Mouse (Mus musculus): Measurements from ENCODE around the gene Susd6. TPM values are rescaled to one million over a fixed set of nuclear protein-coding genes. Genes with fewer than 3 reads are reported as not detected.

The Susd6 gene
- polyA plus RNA-seq, 1 experiment from 2014 or later: 23.3 TPM

- Histone ChIP-seq H3K9ac (ENCODE audit: low read length) (no peak overlapping the region), H3K36me3 (ENCODE audit: control insufficient read depth, insufficient read depth, low read length) (no peaks in the 10 kb centered on the region), H3K9me3 (ENCODE audit: control insufficient read depth, low read length) (no peaks in the 10 kb centered on the region), H3K4me3 (ENCODE audit: low read depth, low read length) (no peak overlapping the region), H3K4me2 (ENCODE audit: low read depth) (no peak overlapping the region), H3K27ac (ENCODE audit: low read depth, low read length) (no peak overlapping the region), H3K27me3 (ENCODE audit: control insufficient read depth, insufficient read depth, low read length) (no peaks in the 10 kb centered on the region), H3K4me1 (ENCODE audit: control insufficient read depth, insufficient read depth, low read length) (0 out of 2 replicates have a peak, but pooled peaks cover 7% of the 10 kb centered on the region)
- DNase-seq (ENCODE audit: low spot score): no peak
- no peak for ATAC-seq (ENCODE audit: insufficient read depth, low FRiP score, low TSS enrichment)
- 78% methylated on average over 2 of the region's 2 CpGs for WGBS
Observed at GRCm38 (mm10) chr12:80843236-80843635, 52.9 kb downstream of the Susd6 start.

- ATAC-seq (ENCODE audit: insufficient read depth, low FRiP score, low TSS enrichment): no peak
- Histone ChIP-seq H3K4me1 (ENCODE audit: control insufficient read depth, insufficient read depth, low read length) (0 out of 2 replicates have a peak, but pooled peaks cover 7% of the 10 kb centered on the region), H3K27ac (ENCODE audit: low read depth, low read length) (no peak overlapping the region), H3K9ac (ENCODE audit: low read length) (no peak overlapping the region), H3K27me3 (ENCODE audit: control insufficient read depth, insufficient read depth, low read length) (no peaks in the 10 kb centered on the region), H3K36me3 (ENCODE audit: control insufficient read depth, insufficient read depth, low read length) (no peaks in the 10 kb centered on the region), H3K9me3 (ENCODE audit: control insufficient read depth, low read length) (no peaks in the 10 kb centered on the region), H3K4me2 (ENCODE audit: low read depth) (no peak overlapping the region), H3K4me3 (ENCODE audit: low read depth, low read length) (no peak overlapping the region)
- no peak for DNase-seq (ENCODE audit: low spot score)
- WGBS: 78% methylated on average over 4 of the region's 4 CpGs
Observed at GRCm38 (mm10) chr12:80843651-80844444, 53.5 kb downstream of the Susd6 start.

- H3K4me3 ChIP-seq (ENCODE audit: low read depth, low read length): no peak overlapping the region
- no peak for ATAC-seq (ENCODE audit: insufficient read depth, low FRiP score, low TSS enrichment)
Observed at GRCm38 (mm10) chr12:80845901-80846300, 55.6 kb downstream of the Susd6 start.

GRCm38 (mm10) chr12:80846861-80847268, 56.6 kb downstream of the Susd6 start:
- H3K9ac ChIP-seq (ENCODE audit: low read length): no peak overlapping the region
- H3K4me2 ChIP-seq (ENCODE audit: low read depth): no peak overlapping the region
- H3K9me3 ChIP-seq (ENCODE audit: control insufficient read depth, low read length): no peaks in the 10 kb centered on the region
- H3K36me3 ChIP-seq (ENCODE audit: control insufficient read depth, insufficient read depth, low read length): no peaks in the 10 kb centered on the region
- H3K4me3 ChIP-seq (ENCODE audit: low read depth, low read length): no peak overlapping the region
- no peak for ATAC-seq (ENCODE audit: insufficient read depth, low FRiP score, low TSS enrichment)
- DNase-seq (ENCODE audit: low spot score): no peak
- WGBS: 83% methylated on average over 1 of the region's 1 CpGs
- H3K4me1 ChIP-seq (ENCODE audit: control insufficient read depth, insufficient read depth, low read length): 0 out of 2 replicates have a peak, but pooled peaks cover 7% of the 10 kb centered on the region
- H3K27me3 ChIP-seq (ENCODE audit: control insufficient read depth, insufficient read depth, low read length): no peaks in the 10 kb centered on the region
- H3K27ac ChIP-seq (ENCODE audit: low read depth, low read length): no peak overlapping the region

More at GRCm38 (mm10) chr12:80845901-80846300, 55.6 kb downstream of the Susd6 start:
- H3K27ac ChIP-seq (ENCODE audit: low read depth, low read length): no peak overlapping the region
- H3K9ac ChIP-seq (ENCODE audit: low read length): no peak overlapping the region
- no peaks in the 10 kb centered on the region for H3K27me3 ChIP-seq (ENCODE audit: control insufficient read depth, insufficient read depth, low read length)
- 92% methylated on average over 1 of the region's 1 CpGs for WGBS
- no peak for DNase-seq (ENCODE audit: low spot score)
- H3K36me3 ChIP-seq (ENCODE audit: control insufficient read depth, insufficient read depth, low read length): no peaks in the 10 kb centered on the region
- no peak overlapping the region for H3K4me2 ChIP-seq (ENCODE audit: low read depth)
- no peaks in the 10 kb centered on the region for H3K9me3 ChIP-seq (ENCODE audit: control insufficient read depth, low read length)
- H3K4me1 ChIP-seq (ENCODE audit: control insufficient read depth, insufficient read depth, low read length): 0 out of 2 replicates have a peak, but pooled peaks cover 7% of the 10 kb centered on the region

- 86% methylated on average over 1 of the region's 1 CpGs for WGBS
- H3K9ac ChIP-seq (ENCODE audit: low read length): no peak overlapping the region
- H3K4me2 ChIP-seq (ENCODE audit: low read depth): no peak overlapping the region
- ATAC-seq (ENCODE audit: insufficient read depth, low FRiP score, low TSS enrichment) (no peak), DNase-seq (ENCODE audit: low spot score) (no peak)
- no peaks in the 10 kb centered on the region for H3K9me3 ChIP-seq (ENCODE audit: control insufficient read depth, low read length)
- H3K4me1 ChIP-seq (ENCODE audit: control insufficient read depth, insufficient read depth, low read length): no peaks in the 10 kb centered on the region
- H3K4me3 ChIP-seq (ENCODE audit: low read depth, low read length): no peak overlapping the region
- no peaks in the 10 kb centered on the region for H3K27me3 ChIP-seq (ENCODE audit: control insufficient read depth, insufficient read depth, low read length)
- no peak overlapping the region for H3K27ac ChIP-seq (ENCODE audit: low read depth, low read length)
- H3K36me3 ChIP-seq (ENCODE audit: control insufficient read depth, insufficient read depth, low read length): no peaks in the 10 kb centered on the region
Observed at GRCm38 (mm10) chr12:80852001-80852400, 61.7 kb downstream of the Susd6 start.

- no peak overlapping the region for H3K4me2 ChIP-seq (ENCODE audit: low read depth)
- 0 out of 2 replicates have a peak, but pooled peaks cover 3% of the 10 kb centered on the region for H3K4me1 ChIP-seq (ENCODE audit: control insufficient read depth, insufficient read depth, low read length)
- no peak overlapping the region for H3K4me3 ChIP-seq (ENCODE audit: low read depth, low read length)
- no peaks in the 10 kb centered on the region for H3K27me3 ChIP-seq (ENCODE audit: control insufficient read depth, insufficient read depth, low read length)
- DNase-seq (ENCODE audit: low spot score): no peak
- no peaks in the 10 kb centered on the region for H3K9me3 ChIP-seq (ENCODE audit: control insufficient read depth, low read length)
- no peak for ATAC-seq (ENCODE audit: insufficient read depth, low FRiP score, low TSS enrichment)
- 80% methylated on average over 3 of the region's 3 CpGs for WGBS
- no peaks in the 10 kb centered on the region for H3K36me3 ChIP-seq (ENCODE audit: control insufficient read depth, insufficient read depth, low read length)
- no peak overlapping the region for H3K27ac ChIP-seq (ENCODE audit: low read depth, low read length)
- no peak overlapping the region for H3K9ac ChIP-seq (ENCODE audit: low read length)
Observed at GRCm38 (mm10) chr12:80853737-80854136, 63.4 kb downstream of the Susd6 start.

- no peak overlapping the region for H3K27ac ChIP-seq (ENCODE audit: low read depth, low read length)
- H3K4me2 ChIP-seq (ENCODE audit: low read depth): no peak overlapping the region
- no peak for ATAC-seq (ENCODE audit: insufficient read depth, low FRiP score, low TSS enrichment)
- no peak overlapping the region for H3K9ac ChIP-seq (ENCODE audit: low read length)
- no peaks in the 10 kb centered on the region for H3K36me3 ChIP-seq (ENCODE audit: control insufficient read depth, insufficient read depth, low read length)
- no peaks in the 10 kb centered on the region for H3K9me3 ChIP-seq (ENCODE audit: control insufficient read depth, low read length)
- H3K27me3 ChIP-seq (ENCODE audit: control insufficient read depth, insufficient read depth, low read length): no peaks in the 10 kb centered on the region
- DNase-seq (ENCODE audit: low spot score): no peak
- 0 out of 2 replicates have a peak, but pooled peaks cover 3% of the 10 kb centered on the region for H3K4me1 ChIP-seq (ENCODE audit: control insufficient read depth, insufficient read depth, low read length)
- 94% methylated on average over 4 of the region's 4 CpGs for WGBS
- H3K4me3 ChIP-seq (ENCODE audit: low read depth, low read length): no peak overlapping the region
Observed at GRCm38 (mm10) chr12:80854671-80855070, 64.4 kb downstream of the Susd6 start.

GRCm38 (mm10) chr12:80855100-80855499, 64.8 kb downstream of the Susd6 start:
- no peak overlapping the region for H3K4me2 ChIP-seq (ENCODE audit: low read depth)
- H3K4me3 ChIP-seq (ENCODE audit: low read depth, low read length): no peak overlapping the region
- H3K4me1 ChIP-seq (ENCODE audit: control insufficient read depth, insufficient read depth, low read length): 0 out of 2 replicates have a peak, but pooled peaks cover 3% of the 10 kb centered on the region
- H3K9me3 ChIP-seq (ENCODE audit: control insufficient read depth, low read length): no peaks in the 10 kb centered on the region
- H3K27me3 ChIP-seq (ENCODE audit: control insufficient read depth, insufficient read depth, low read length): no peaks in the 10 kb centered on the region
- DNase-seq (ENCODE audit: low spot score) (no peak), ATAC-seq (ENCODE audit: insufficient read depth, low FRiP score, low TSS enrichment) (no peak)
- no peaks in the 10 kb centered on the region for H3K36me3 ChIP-seq (ENCODE audit: control insufficient read depth, insufficient read depth, low read length)
- H3K9ac ChIP-seq (ENCODE audit: low read length): no peak overlapping the region
- 94% methylated on average over 2 of the region's 2 CpGs for WGBS
- H3K27ac ChIP-seq (ENCODE audit: low read depth, low read length): no peak overlapping the region

- Histone ChIP-seq H3K9ac (ENCODE audit: low read length) (no peak overlapping the region), H3K36me3 (ENCODE audit: control insufficient read depth, insufficient read depth, low read length) (no peaks in the 10 kb centered on the region), H3K27me3 (ENCODE audit: control insufficient read depth, insufficient read depth, low read length) (no peaks in the 10 kb centered on the region), H3K4me2 (ENCODE audit: low read depth) (no peak overlapping the region), H3K27ac (ENCODE audit: low read depth, low read length) (no peak overlapping the region), H3K4me3 (ENCODE audit: low read depth, low read length) (no peak overlapping the region), H3K4me1 (ENCODE audit: control insufficient read depth, insufficient read depth, low read length) (0 out of 2 replicates have a peak, but pooled peaks cover 3% of the 10 kb centered on the region), H3K9me3 (ENCODE audit: control insufficient read depth, low read length) (no peaks in the 10 kb centered on the region)
- no peak for DNase-seq (ENCODE audit: low spot score)
- whole genome bisulfite sequencing: 10% methylated on average over 1 of the region's 1 CpGs
- no peak for ATAC-seq (ENCODE audit: insufficient read depth, low FRiP score, low TSS enrichment)
Observed at GRCm38 (mm10) chr12:80855581-80855980, 65.3 kb downstream of the Susd6 start.

All from neural tube, embryonic 11.5 days (tissue).